Mouse (Mus musculus) adrenal gland, postnatal 14 days (tissue): Measurements from ENCODE around the gene Gm9040. TPM values are rescaled to one million over a fixed set of nuclear protein-coding genes. Genes with fewer than 3 reads are reported as not detected.
"Not testable (repeated sequence)": the region's sequence is repeated elsewhere in the genome, so short reads cannot be mapped to it uniquely, and the experiment has no call there.

Experiments used
- DNase-seq: peaks from one replicate; pipeline ENCODE4 v3.0.0; 2021; ENCODE audit warnings: mixed read lengths
- long read RNA-seq, 2 experiments: library from polyadenylated mRNA; stranded (forward); transcript quantifications; one replicate each; pipeline ENCODE4 v2.0.0; 2021
- total RNA-seq: library from RNA; stranded (reverse); gene quantifications from 2 replicates; pipeline ENCODE4 v1.2.3, GENCODE M21; 2021

Gene Gm9040
- not detected in 2 replicates for total RNA-seq
- long read RNA-seq, experiment 1 = 0 reads
- long read RNA-seq, experiment 2 = 0 reads

- not testable (repeated sequence) for DNase-seq
Observed at GRCm38 (mm10) chr10:118326869-118327268, at the start of gene Gm9040. Gm9040 (minus strand) TSS chr10:118326969.

- DNase-seq = peak; percentile 90
Observed at GRCm38 (mm10) chr10:118370443-118370842, 43.7 kb upstream of the Gm9040 start.

GRCm38 (mm10) chr10:118369518-118369917 is 42.7 kb upstream of the Gm9040 start:
- DNase-seq = no peak

GRCm38 (mm10) chr10:118354005-118354404 is 27.2 kb upstream of the Gm9040 start, which contains the start of gene Gm9049:
Gm9049 (minus strand) TSS chr10:118354105.
- DNase-seq = not testable (repeated sequence)

GRCm38 (mm10) chr10:118348579-118348978 is 21.8 kb upstream of the Gm9040 start, which contains the start of gene Gm9048:
Gm9048 (minus strand) TSS chr10:118348679.
- not testable (repeated sequence) for DNase-seq

- DNase-seq = not testable (repeated sequence)
Observed at GRCm38 (mm10) chr10:118343155-118343554, 16.4 kb upstream of the Gm9040 start, which contains the start of gene Gm9046. Gm9046 (minus strand) TSS chr10:118343255.

- DNase-seq = not testable (repeated sequence)
Observed at GRCm38 (mm10) chr10:118337731-118338130, 11.0 kb upstream of the Gm9040 start, which contains the start of gene Gm9045. Gm9045 (minus strand) TSS chr10:118337831.

GRCm38 (mm10) chr10:118332308-118332707 is 5.5 kb upstream of the Gm9040 start, which contains the start of gene Gm9044:
Gm9044 (minus strand) TSS chr10:118332408.
- DNase-seq = not testable (repeated sequence)

GRCm38 (mm10) chr10:118319024-118319423 is 7.7 kb downstream of the Gm9040 start:
- no peak for DNase-seq

GRCm38 (mm10) chr10:118302133-118302532 is 24.6 kb downstream of the Gm9040 start:
- DNase-seq = not testable (repeated sequence)

- no peak for DNase-seq
Observed at GRCm38 (mm10) chr10:118294938-118295337, 31.8 kb downstream of the Gm9040 start, which contains the start of gene Iltifb. Iltifb (minus strand) TSS chr10:118295038.

GRCm38 (mm10) chr10:118283016-118283415 is 43.8 kb downstream of the Gm9040 start:
- DNase-seq = not testable (repeated sequence)

- not testable (repeated sequence) for DNase-seq
Observed at GRCm38 (mm10) chr10:118282565-118282964, 44.2 kb downstream of the Gm9040 start.

- DNase-seq = not testable (repeated sequence)
Observed at GRCm38 (mm10) chr10:118278069-118278468, 48.7 kb downstream of the Gm9040 start.

Other genes starting within 250 kb of the Gm9040 start
- gene Mdm1, start 185.2 kb downstream of the Gm9040 start, total RNA-seq = 15.7 and 17.6 TPM in 2 replicates
- gene Il22, start 122.0 kb downstream of the Gm9040 start, total RNA-seq = not detected in 2 replicates
- 0.45 and 0.52 TPM in 2 replicates for gene Gm32717, start 86.2 kb downstream of the Gm9040 start, total RNA-seq
- 0.45 and 0.52 TPM in 2 replicates for gene Gm32802, start 68.3 kb downstream of the Gm9040 start, total RNA-seq
- gene Iltifb, start 31.9 kb downstream of the Gm9040 start, total RNA-seq = not detected in 2 replicates
- gene Gm9044, start 5.4 kb upstream of the Gm9040 start, total RNA-seq = not detected in 2 replicates
- not detected in 2 replicates for gene Gm9045, start 10.9 kb upstream of the Gm9040 start, total RNA-seq
- gene Gm9046, start 16.3 kb upstream of the Gm9040 start, total RNA-seq = not detected in 2 replicates
- not detected in 2 replicates for gene Gm9048, start 21.7 kb upstream of the Gm9040 start, total RNA-seq
- gene Gm9049, start 27.1 kb upstream of the Gm9040 start, total RNA-seq = not detected in 2 replicates
- gene Ifng, start 114.1 kb upstream of the Gm9040 start, total RNA-seq = not detected in 2 replicates